Mouse (Mus musculus): ENCODE results near the gene Tspan2. TPM values are rescaled to one million over a fixed set of nuclear protein-coding genes. Genes with fewer than 3 reads are reported as not detected.

Tspan2 gene
- total RNA-seq (2023) = 10 to 100 TPM; 23.6 to 27.0 TPM

GRCm38 (mm10) chr3:102734313-102735030, at the start of gene Tspan2:
Tspan2 (plus strand) TSS chr3:102734529.

GRCm38 (mm10) chr3:102782618-102783017, 48.3 kb downstream of the Tspan2 start, which contains the start of gene Tshb:
Tshb (minus strand) TSS chr3:102782718.

Other genes starting within 250 kb of the Tspan2 start
- not detected for gene Tshb, start 48.2 kb downstream of the Tspan2 start, total RNA-seq (2023)
- not detected for gene Sycp1, start 201.6 kb downstream of the Tspan2 start, total RNA-seq (2023)
- gene Nr1h5, start 229.6 kb downstream of the Tspan2 start, total RNA-seq (2023) = not detected

All from neutrophil, adult 83 days (primary cell).